Mouse (Mus musculus) lung, postnatal 0 days (tissue): ENCODE data around the gene Crhr2. TPM values are rescaled to one million over a fixed set of nuclear protein-coding genes. Genes with fewer than 3 reads are reported as not detected.

ENCODE experiments used
- ATAC-seq: fragments of 200-750 bp; cut with Nextera tagmentation; 2 replicates; pipeline ENCODE4 v1.8.0; 2017; ENCODE audit warnings: moderate library complexity
- DNase-seq: peaks from one replicate; pipeline ENCODE4 v3.0.0-alpha.2; 2016; ENCODE audit warnings: low spot score
- H3K27ac ChIP-seq: fragments of 300-500 bp; sonication (generic); 2 replicates; pipeline ENCODE4 v1.5.1; 2014; ENCODE audit warnings: antibody characterized with exemption, mild to moderate bottlenecking, low read length, mixed read lengths
- H3K27me3 ChIP-seq: fragments of 300-500 bp; sonication (generic); replicated peaks from 2 replicates; pipeline ENCODE4 v1.6.1; 2014; ENCODE audit warnings: low read length, mixed read lengths; ENCODE audit not compliant: insufficient read depth
- H3K36me3 ChIP-seq: fragments of 300-500 bp; sonication (generic); 2 replicates; pipeline ENCODE4 v1.6.1; 2014; ENCODE audit warnings: low read length, mixed read lengths; ENCODE audit not compliant: insufficient read depth
- H3K4me1 ChIP-seq: fragments of 300-500 bp; sonication (generic); 2 replicates; pipeline ENCODE4 v1.6.1; 2014; ENCODE audit warnings: antibody characterized with exemption, low read depth, low read length, mixed read lengths; ENCODE audit not compliant: insufficient read depth
- H3K4me2 ChIP-seq: fragments of 300-500 bp; sonication (generic); replicated peaks from 2 replicates; pipeline ENCODE4 v1.6.1; 2014; ENCODE audit warnings: low read depth, mild to moderate bottlenecking, low read length, moderate library complexity, mixed read lengths
- H3K4me3 ChIP-seq: fragments of 300-500 bp; sonication (generic); 2 replicates; pipeline ENCODE4 v1.5.1; 2014; ENCODE audit warnings: low read depth, low read length
- H3K9ac ChIP-seq: fragments of 300-500 bp; sonication (generic); replicated peaks from 2 replicates; pipeline ENCODE4 v1.6.1; 2014; ENCODE audit warnings: low read depth, mild to moderate bottlenecking
- H3K9me3 ChIP-seq: fragments of 300-500 bp; sonication (generic); 2 replicates; pipeline ENCODE4 v1.6.1; 2016; ENCODE audit warnings: low read length, mixed read lengths
- CTCF ChIP-seq: IDR thresholded peaks from 2 replicates; pipeline ENCODE4 v1.5.1; 2016; ENCODE audit warnings: antibody characterized with exemption, mild to moderate bottlenecking
- EP300 ChIP-seq: IDR thresholded peaks from 2 replicates; pipeline ENCODE4 v1.6.1; 2016; ENCODE audit warnings: antibody characterized with exemption, mild to moderate bottlenecking, control low read depth
- WGBS: fragments of 180-500 bp; shearing (Covaris S2); extraction: QIAGEN DNeasy Blood & Tissue Kit; methylation state at CpG from one replicate; pipeline ENCODE4 v1.1.7; 2014; 5-methylcytosine and 5-hydroxymethylcytosine counted together
- polyA plus RNA-seq: library from polyadenylated mRNA; unstranded; fragments of >200 nt; fragmentation: Nextera tagmentation; extraction: Ambion mirVana; gene quantifications from 2 replicates; pipeline ENCODE4 v1.2.1, GENCODE M21; 2015

Crhr2 gene
- polyA plus RNA-seq, 1 experiment from 2014 or later: 0.17 TPM

DNA sequence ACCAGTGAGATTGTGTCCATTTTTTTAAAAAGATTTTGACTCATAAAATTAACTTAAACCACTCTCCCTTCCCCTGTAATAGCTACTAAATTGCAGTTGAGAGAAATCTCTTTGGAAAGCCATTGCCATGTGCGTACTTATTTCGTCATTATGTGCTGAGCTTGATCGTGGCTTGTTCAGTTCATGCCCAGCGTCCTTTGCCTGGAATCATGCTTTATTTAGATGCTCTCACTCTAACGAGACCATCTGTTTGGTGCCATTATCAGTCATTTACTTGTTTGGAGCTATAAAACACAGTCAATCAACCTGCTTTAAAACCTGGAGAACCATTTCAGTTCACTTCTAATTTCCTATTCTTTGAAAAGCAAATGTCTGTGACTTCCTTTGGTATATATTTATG is 70.6 kb downstream of the Crhr2 start:
- Histone ChIP-seq H3K9me3 (no peaks in the 10 kb centered on the region), H3K27me3 (no peaks in the 10 kb centered on the region), H3K36me3 (peaks cover 48% of the 10 kb centered on the region), H3K4me1 (no peaks in the 10 kb centered on the region), H3K9ac (no peak overlapping the region), H3K4me3 (no peak overlapping the region), H3K27ac (no peak overlapping the region), H3K4me2 (no peak overlapping the region)
- DNase-seq: no peak
- no peak for ATAC-seq
- 91% methylated on average over 5 of the region's 5 CpGs for WGBS
- TF ChIP-seq CTCF (no peak), EP300 (no peak)

- no peaks in the 10 kb centered on the region for H3K4me1 ChIP-seq
- no peak overlapping the region for H3K9ac ChIP-seq
- 93% methylated on average over 11 of the region's 11 CpGs for WGBS
- no peak overlapping the region for H3K27ac ChIP-seq
- TF ChIP-seq EP300 (no peak), CTCF (no peak)
- DNase-seq (no peak), ATAC-seq (no peak)
- H3K27me3 ChIP-seq: no peaks in the 10 kb centered on the region
- H3K9me3 ChIP-seq: no peaks in the 10 kb centered on the region
- no peak overlapping the region for H3K4me2 ChIP-seq
- H3K4me3 ChIP-seq: no peak overlapping the region
- peaks cover 44% of the 10 kb centered on the region for H3K36me3 ChIP-seq
Measured at GRCm38 (mm10) chr6:55061328-55061727, 71.5 kb downstream of the Crhr2 start.

GRCm38 (mm10) chr6:55060241-55060825 is 72.5 kb downstream of the Crhr2 start:
- no peak overlapping the region for H3K4me2 ChIP-seq
- TF ChIP-seq CTCF: no peak
- TF ChIP-seq EP300: no peak
- no peak overlapping the region for H3K4me3 ChIP-seq
- H3K27ac ChIP-seq: no peak overlapping the region
- peaks cover 34% of the 10 kb centered on the region for H3K36me3 ChIP-seq
- H3K9me3 ChIP-seq: no peaks in the 10 kb centered on the region
- 83% methylated on average over 7 of the region's 7 CpGs for WGBS
- H3K27me3 ChIP-seq: no peaks in the 10 kb centered on the region
- H3K9ac ChIP-seq: no peak overlapping the region
- no peaks in the 10 kb centered on the region for H3K4me1 ChIP-seq
- ATAC-seq: no peak
- DNase-seq: no peak

DNA sequence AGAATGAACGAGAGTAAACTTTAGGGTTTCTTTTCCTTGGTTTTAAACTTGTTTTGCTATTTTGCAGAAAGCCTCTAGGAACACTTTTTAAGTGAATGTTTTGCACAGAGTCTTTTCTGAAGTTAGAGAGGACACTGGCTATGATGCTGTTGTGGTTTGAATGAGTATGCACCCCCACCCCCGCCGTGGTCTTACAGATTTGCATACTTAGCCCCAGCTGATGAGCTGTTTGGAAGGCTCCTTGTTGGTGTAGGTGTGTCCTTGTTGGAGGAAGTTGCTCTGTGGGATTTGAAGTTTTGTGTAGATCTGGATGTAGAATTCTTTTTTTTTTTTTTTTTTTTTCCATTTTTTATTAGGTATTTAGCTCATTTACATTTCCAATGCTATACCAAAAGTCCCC is 75.4 kb downstream of the Crhr2 start:
- H3K4me3 ChIP-seq: no peak overlapping the region
- H3K27me3 ChIP-seq: no peaks in the 10 kb centered on the region
- no peak for ATAC-seq
- H3K4me1 ChIP-seq: no peaks in the 10 kb centered on the region
- no peak for TF ChIP-seq CTCF
- no peak for TF ChIP-seq EP300
- no peak for DNase-seq
- H3K27ac ChIP-seq: no peak overlapping the region
- H3K9ac ChIP-seq: no peak overlapping the region
- no peak overlapping the region for H3K4me2 ChIP-seq
- no peaks in the 10 kb centered on the region for H3K9me3 ChIP-seq
- 97% methylated on average over 3 of the region's 3 CpGs for WGBS
- H3K36me3 ChIP-seq: peaks cover 23% of the 10 kb centered on the region; the same call in 1 of the 2 replicates

DNA sequence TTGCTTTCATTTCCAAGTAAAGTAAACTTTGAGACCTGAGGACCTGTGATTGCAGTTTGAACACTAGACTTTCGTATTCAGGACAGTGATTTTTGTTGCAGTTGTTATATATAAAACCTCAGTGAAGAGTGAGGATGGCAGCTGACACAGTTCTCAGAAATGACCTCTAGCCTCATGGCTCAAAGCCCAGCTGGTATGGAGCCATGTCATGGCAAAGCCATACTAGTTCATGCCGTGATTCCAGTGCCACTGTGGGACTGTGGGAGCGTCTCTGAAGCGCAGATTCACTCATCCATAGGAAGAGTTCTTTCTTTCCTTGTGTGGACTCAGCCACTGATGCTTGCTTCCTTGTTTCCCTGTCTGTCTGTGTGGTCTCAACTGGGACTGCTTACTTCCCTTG is 78.3 kb downstream of the Crhr2 start:
- Histone ChIP-seq H3K27me3 (no peaks in the 10 kb centered on the region), H3K4me2 (no peak overlapping the region), H3K27ac (no peak overlapping the region), H3K9ac (no peak overlapping the region), H3K4me3 (no peak overlapping the region), H3K36me3 (peaks cover 21% of the 10 kb centered on the region; the same call in 1 of the 2 replicates), H3K4me1 (no peaks in the 10 kb centered on the region), H3K9me3 (no peaks in the 10 kb centered on the region)
- no peak for TF ChIP-seq EP300
- TF ChIP-seq CTCF: no peak
- DNase-seq: no peak
- no peak for ATAC-seq
- 95% methylated on average over 4 of the region's 4 CpGs for WGBS

GRCm38 (mm10) chr6:55049186-55049585 is 83.6 kb downstream of the Crhr2 start:
- H3K36me3 ChIP-seq: peaks cover 20% of the 10 kb centered on the region; the same call in 1 of the 2 replicates
- H3K4me1 ChIP-seq: no peaks in the 10 kb centered on the region
- H3K9ac ChIP-seq: no peak overlapping the region
- no peak overlapping the region for H3K4me2 ChIP-seq
- no peak for DNase-seq
- no peak for TF ChIP-seq EP300
- no peak for TF ChIP-seq CTCF
- no peaks in the 10 kb centered on the region for H3K9me3 ChIP-seq
- H3K27me3 ChIP-seq: no peaks in the 10 kb centered on the region
- H3K27ac ChIP-seq: no peak overlapping the region
- H3K4me3 ChIP-seq: no peak overlapping the region
- no peak for ATAC-seq
- WGBS: 91% methylated on average over 10 of the region's 10 CpGs

DNA sequence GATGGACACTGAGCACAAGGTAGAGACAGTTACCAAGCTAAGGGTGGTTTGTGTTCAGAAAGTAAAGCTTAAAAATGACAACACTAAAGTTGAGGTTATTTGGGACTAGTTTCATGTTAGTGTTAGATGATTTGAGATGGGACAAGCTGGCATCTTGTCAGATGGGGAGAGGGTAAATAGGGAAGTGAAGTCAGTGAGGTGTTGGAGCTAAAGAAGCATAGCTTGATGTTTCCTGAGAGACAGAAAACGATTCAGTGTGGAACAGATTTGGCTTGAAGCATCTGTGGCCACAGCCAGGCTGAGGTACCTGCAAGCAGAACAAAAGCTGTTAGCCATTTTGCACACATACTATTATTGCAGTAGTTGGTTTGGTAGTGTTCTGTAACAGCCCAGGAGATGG is 87.5 kb downstream of the Crhr2 start:
- Histone ChIP-seq H3K36me3 (0 out of 2 replicates have a peak, but pooled peaks cover 5% of the 10 kb centered on the region), H3K27me3 (no peaks in the 10 kb centered on the region), H3K4me3 (no peak overlapping the region), H3K4me2 (no peak overlapping the region), H3K9ac (no peak overlapping the region), H3K27ac (no peak overlapping the region), H3K4me1 (no peaks in the 10 kb centered on the region), H3K9me3 (no peaks in the 10 kb centered on the region)
- no peak for DNase-seq
- TF ChIP-seq CTCF: no peak
- TF ChIP-seq EP300: no peak
- ATAC-seq: no peak
- 35% methylated on average over 1 of the region's 1 CpGs for WGBS
